Mouse (Mus musculus): Measurements from ENCODE around the gene Nptxr. TPM values are rescaled to one million over a fixed set of nuclear protein-coding genes. Genes with fewer than 3 reads are reported as not detected.

Gene Nptxr
- polyA plus RNA-seq (2014; fragmentation: Nextera tagmentation; extraction: Ambion mirVana), result 0.70 and 1.3 TPM in 2 replicates

- H3K9me3 ChIP-seq (ENCODE audit: control insufficient read depth, low read length), result no peaks in the 10 kb centered on the region
Measured at GRCm38 (mm10) chr15:79804352-79805071, at the start of gene Nptxr. Nptxr (minus strand) TSS chr15:79804766.

GRCm38 (mm10) chr15:79850143-79850542, 45.6 kb upstream of the Nptxr start:
- H3K9me3 ChIP-seq (ENCODE audit: control insufficient read depth, low read length), result 0 out of 2 replicates have a peak, but pooled peaks cover 2% of the 10 kb centered on the region
- H3K4me2 ChIP-seq (ENCODE audit: low read length), result no peak overlapping the region
- H3K36me3 ChIP-seq (ENCODE audit: control insufficient read depth, insufficient read depth, low read length), result no peaks in the 10 kb centered on the region
- no peaks in the 10 kb centered on the region for H3K27me3 ChIP-seq (ENCODE audit: control insufficient read depth, insufficient read depth, low read length)
- no peak overlapping the region for H3K4me3 ChIP-seq (ENCODE audit: control insufficient read depth in 1 of 2, insufficient read depth in 1 of 2, low read depth in 1 of 2, low read length in 2 of 2)
- H3K27ac ChIP-seq (replicated peaks in 1 of 2; ENCODE audit: control insufficient read depth in 1 of 2, insufficient read depth in 1 of 2, low read depth in 2 of 2, low read length in 2 of 2), result no peak overlapping the region
- no peak overlapping the region for H3K9ac ChIP-seq (ENCODE audit: low read length)
- H3K4me1 ChIP-seq (ENCODE audit: control insufficient read depth in 2 of 2, insufficient read depth in 2 of 2, low read length in 2 of 2), result peaks cover 7 to 12% of the 10 kb centered on the region in 2 experiments
- no peak for ATAC-seq (ENCODE audit: insufficient number of reproducible peaks, insufficient read depth, low FRiP score, low read depth)
- WGBS, result 86% methylated on average over 2 of the region's 2 CpGs

More at GRCm38 (mm10) chr15:79804352-79805071, at the start of gene Nptxr:
- peak within 1 kb of the TSS; percentile 60 to 73 for H3K4me3 ChIP-seq (ENCODE audit: control insufficient read depth in 1 of 2, insufficient read depth in 1 of 2, low read depth in 1 of 2, low read length in 2 of 2)
- peak within 1 kb of the TSS; percentile 70 for H3K9ac ChIP-seq (ENCODE audit: low read length)
- H3K27me3 ChIP-seq (ENCODE audit: control insufficient read depth, insufficient read depth, low read length), result peaks cover 83% of the 10 kb centered on the region
- peak within 1 kb of the TSS; percentile 78 for H3K4me2 ChIP-seq (ENCODE audit: low read length)
- H3K27ac ChIP-seq (replicated peaks in 1 of 2; ENCODE audit: control insufficient read depth in 1 of 2, insufficient read depth in 1 of 2, low read depth in 2 of 2, low read length in 2 of 2), result no peak within 1 kb of the TSS
- ATAC-seq (ENCODE audit: insufficient number of reproducible peaks, insufficient read depth, low FRiP score, low read depth), result no peak; the same call in 1 of the 2 replicates
- under 1% methylated on average over 52 of the region's 91 CpGs for WGBS
- H3K4me1 ChIP-seq (ENCODE audit: control insufficient read depth in 2 of 2, insufficient read depth in 2 of 2, low read length in 2 of 2), result peaks cover 0 to 7% of the 10 kb centered on the region in 2 experiments; a peak in 1 of 4 replicates
- H3K36me3 ChIP-seq (ENCODE audit: control insufficient read depth, insufficient read depth, low read length), result no peaks in the 10 kb centered on the region

- Histone ChIP-seq H3K27me3 (ENCODE audit: control insufficient read depth, insufficient read depth, low read length) (no peaks in the 10 kb centered on the region; the same call in 1 of the 2 replicates), H3K4me1 (ENCODE audit: control insufficient read depth in 2 of 2, insufficient read depth in 2 of 2, low read length in 2 of 2) (peaks cover 7 to 12% of the 10 kb centered on the region in 2 experiments), H3K36me3 (ENCODE audit: control insufficient read depth, insufficient read depth, low read length) (no peaks in the 10 kb centered on the region), H3K4me3 (ENCODE audit: control insufficient read depth in 1 of 2, insufficient read depth in 1 of 2, low read depth in 1 of 2, low read length in 2 of 2) (no peak overlapping the region), H3K27ac (replicated peaks in 1 of 2; ENCODE audit: control insufficient read depth in 1 of 2, insufficient read depth in 1 of 2, low read depth in 2 of 2, low read length in 2 of 2) (0 out of 4 replicates have a peak overlapping the region, but pooled peaks of 1 of the 2 experiments have one; percentile 19), H3K4me2 (ENCODE audit: low read length) (peak overlapping the region; percentile 1; the same call in 1 of the 2 replicates), H3K9ac (ENCODE audit: low read length) (no peak overlapping the region), H3K9me3 (ENCODE audit: control insufficient read depth, low read length) (0 out of 2 replicates have a peak, but pooled peaks cover 2% of the 10 kb centered on the region)
- WGBS, result 18% methylated on average over 5 of the region's 5 CpGs
- ATAC-seq (ENCODE audit: insufficient number of reproducible peaks, insufficient read depth, low FRiP score, low read depth), result peak; percentile 39; the same call in 1 of the 2 replicates
Measured at GRCm38 (mm10) chr15:79847100-79847499, 42.5 kb upstream of the Nptxr start.

GRCm38 (mm10) chr15:79845986-79846385, 41.4 kb upstream of the Nptxr start:
- Histone ChIP-seq H3K4me2 (ENCODE audit: low read length) (no peak overlapping the region), H3K36me3 (ENCODE audit: control insufficient read depth, insufficient read depth, low read length) (no peaks in the 10 kb centered on the region), H3K27me3 (ENCODE audit: control insufficient read depth, insufficient read depth, low read length) (no peaks in the 10 kb centered on the region; the same call in 1 of the 2 replicates), H3K4me3 (ENCODE audit: control insufficient read depth in 1 of 2, insufficient read depth in 1 of 2, low read depth in 1 of 2, low read length in 2 of 2) (no peak overlapping the region), H3K4me1 (ENCODE audit: control insufficient read depth in 2 of 2, insufficient read depth in 2 of 2, low read length in 2 of 2) (peaks cover 7 to 12% of the 10 kb centered on the region in 2 experiments), H3K9ac (ENCODE audit: low read length) (no peak overlapping the region), H3K9me3 (ENCODE audit: control insufficient read depth, low read length) (0 out of 2 replicates have a peak, but pooled peaks cover 2% of the 10 kb centered on the region), H3K27ac (replicated peaks in 1 of 2; ENCODE audit: control insufficient read depth in 1 of 2, insufficient read depth in 1 of 2, low read depth in 2 of 2, low read length in 2 of 2) (no peak overlapping the region)
- no peak for ATAC-seq (ENCODE audit: insufficient number of reproducible peaks, insufficient read depth, low FRiP score, low read depth)
- WGBS, result 73% methylated on average over 4 of the region's 4 CpGs

- Histone ChIP-seq H3K27ac (replicated peaks in 1 of 2; ENCODE audit: control insufficient read depth in 1 of 2, insufficient read depth in 1 of 2, low read depth in 2 of 2, low read length in 2 of 2) (no peak overlapping the region), H3K4me2 (ENCODE audit: low read length) (no peak overlapping the region), H3K4me3 (ENCODE audit: control insufficient read depth in 1 of 2, insufficient read depth in 1 of 2, low read depth in 1 of 2, low read length in 2 of 2) (no peak overlapping the region), H3K9me3 (ENCODE audit: control insufficient read depth, low read length) (no peaks in the 10 kb centered on the region), H3K4me1 (ENCODE audit: control insufficient read depth in 2 of 2, insufficient read depth in 2 of 2, low read length in 2 of 2) (peaks cover 7 to 12% of the 10 kb centered on the region in 2 experiments), H3K36me3 (ENCODE audit: control insufficient read depth, insufficient read depth, low read length) (no peaks in the 10 kb centered on the region), H3K9ac (ENCODE audit: low read length) (no peak overlapping the region), H3K27me3 (ENCODE audit: control insufficient read depth, insufficient read depth, low read length) (no peaks in the 10 kb centered on the region; the same call in 1 of the 2 replicates)
- ATAC-seq (ENCODE audit: insufficient number of reproducible peaks, insufficient read depth, low FRiP score, low read depth), result no peak
- WGBS, result 83% methylated on average over 3 of the region's 3 CpGs
Measured at GRCm38 (mm10) chr15:79842985-79843384, 38.4 kb upstream of the Nptxr start.

GRCm38 (mm10) chr15:79840281-79840680, 35.7 kb upstream of the Nptxr start:
- no peak for ATAC-seq (ENCODE audit: insufficient number of reproducible peaks, insufficient read depth, low FRiP score, low read depth)
- H3K9ac ChIP-seq (ENCODE audit: low read length), result no peak overlapping the region
- no peak overlapping the region for H3K4me3 ChIP-seq (ENCODE audit: control insufficient read depth in 1 of 2, insufficient read depth in 1 of 2, low read depth in 1 of 2, low read length in 2 of 2)
- no peaks in the 10 kb centered on the region for H3K4me1 ChIP-seq (ENCODE audit: control insufficient read depth in 2 of 2, insufficient read depth in 2 of 2, low read length in 2 of 2)
- no peaks in the 10 kb centered on the region for H3K9me3 ChIP-seq (ENCODE audit: control insufficient read depth, low read length)
- no peak overlapping the region for H3K4me2 ChIP-seq (ENCODE audit: low read length)
- H3K27ac ChIP-seq (replicated peaks in 1 of 2; ENCODE audit: control insufficient read depth in 1 of 2, insufficient read depth in 1 of 2, low read depth in 2 of 2, low read length in 2 of 2), result no peak overlapping the region
- no peaks in the 10 kb centered on the region for H3K36me3 ChIP-seq (ENCODE audit: control insufficient read depth, insufficient read depth, low read length)
- 55% methylated on average over 2 of the region's 2 CpGs for whole genome bisulfite sequencing
- H3K27me3 ChIP-seq (ENCODE audit: control insufficient read depth, insufficient read depth, low read length), result no peaks in the 10 kb centered on the region; the same call in 1 of the 2 replicates

GRCm38 (mm10) chr15:79834881-79835260, 30.3 kb upstream of the Nptxr start:
- H3K27me3 ChIP-seq (ENCODE audit: control insufficient read depth, insufficient read depth, low read length), result no peaks in the 10 kb centered on the region
- no peak for ATAC-seq (ENCODE audit: insufficient number of reproducible peaks, insufficient read depth, low FRiP score, low read depth)
- no peaks in the 10 kb centered on the region for H3K9me3 ChIP-seq (ENCODE audit: control insufficient read depth, low read length)
- H3K27ac ChIP-seq (replicated peaks in 1 of 2; ENCODE audit: control insufficient read depth in 1 of 2, insufficient read depth in 1 of 2, low read depth in 2 of 2, low read length in 2 of 2), result peak overlapping the region; percentile 84 to 94
- H3K9ac ChIP-seq (ENCODE audit: low read length), result peak overlapping the region; percentile 96; the same call in 1 of the 2 replicates
- H3K4me2 ChIP-seq (ENCODE audit: low read length), result peak overlapping the region; percentile 80
- peaks cover 14 to 24% of the 10 kb centered on the region in 2 experiments for H3K4me1 ChIP-seq (ENCODE audit: control insufficient read depth in 2 of 2, insufficient read depth in 2 of 2, low read length in 2 of 2)
- peaks cover 7% of the 10 kb centered on the region for H3K36me3 ChIP-seq (ENCODE audit: control insufficient read depth, insufficient read depth, low read length)
- peak overlapping the region in 1 of 2 experiments; percentile 92; a peak in 2 of 4 replicates for H3K4me3 ChIP-seq (ENCODE audit: control insufficient read depth in 1 of 2, insufficient read depth in 1 of 2, low read depth in 1 of 2, low read length in 2 of 2)
- 58% methylated on average over 9 of the region's 9 CpGs for WGBS

Measured in heart, embryonic 14.5 days (tissue).